Mouse (Mus musculus) urinary bladder, postnatal 4 days (tissue): ENCODE results near the gene 4430402I18Rik.
"Not testable (repeated sequence)": the region's sequence is repeated elsewhere in the genome, so short reads cannot be mapped to it uniquely, and the experiment has no call there.

Experiments
- DNase-seq, 2 experiments: peaks; one replicate each; pipeline ENCODE4 v3.0.0; 2021 to 2022; ENCODE audit warnings: low spot score in 2 of 2

Gene 4430402I18Rik

GRCm38 (mm10) chr19:28967652-28968051 lies at the start of gene 4430402I18Rik:
Gene 4430402I18Rik, minus strand, starts transcription at chr19:28967800.
- DNase-seq: no peak

- no peak for DNase-seq
Measured at GRCm38 (mm10) chr19:29016786-29017185, 49.2 kb upstream of the 4430402I18Rik start.

DNA sequence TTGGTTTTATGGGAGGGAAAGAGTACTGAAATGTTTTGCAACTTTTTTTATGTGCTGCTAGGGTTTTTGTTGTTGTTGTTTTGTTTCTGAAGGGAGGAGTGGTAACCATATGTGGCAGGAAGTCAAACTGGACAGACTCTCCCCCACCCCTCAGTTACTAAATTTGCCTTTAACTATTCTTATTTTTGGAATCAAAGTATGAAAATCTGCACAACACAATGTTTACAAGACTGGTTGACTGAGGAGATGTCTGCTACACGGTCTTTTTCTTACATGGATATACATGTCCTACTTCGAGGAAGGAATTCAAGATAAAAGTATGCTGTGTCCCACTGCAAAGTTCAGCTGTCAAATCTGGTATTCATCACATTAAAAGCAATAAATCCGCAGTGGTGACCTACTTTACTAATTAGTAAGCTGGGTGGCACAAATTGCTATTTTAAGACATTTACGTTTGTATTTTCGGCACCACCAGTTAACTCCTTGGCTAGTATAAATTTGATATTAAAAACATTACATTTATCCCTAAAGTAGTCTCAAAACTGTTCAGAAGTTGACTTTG lies 48.7 kb upstream of the 4430402I18Rik start:
- DNase-seq: no peak

DNA sequence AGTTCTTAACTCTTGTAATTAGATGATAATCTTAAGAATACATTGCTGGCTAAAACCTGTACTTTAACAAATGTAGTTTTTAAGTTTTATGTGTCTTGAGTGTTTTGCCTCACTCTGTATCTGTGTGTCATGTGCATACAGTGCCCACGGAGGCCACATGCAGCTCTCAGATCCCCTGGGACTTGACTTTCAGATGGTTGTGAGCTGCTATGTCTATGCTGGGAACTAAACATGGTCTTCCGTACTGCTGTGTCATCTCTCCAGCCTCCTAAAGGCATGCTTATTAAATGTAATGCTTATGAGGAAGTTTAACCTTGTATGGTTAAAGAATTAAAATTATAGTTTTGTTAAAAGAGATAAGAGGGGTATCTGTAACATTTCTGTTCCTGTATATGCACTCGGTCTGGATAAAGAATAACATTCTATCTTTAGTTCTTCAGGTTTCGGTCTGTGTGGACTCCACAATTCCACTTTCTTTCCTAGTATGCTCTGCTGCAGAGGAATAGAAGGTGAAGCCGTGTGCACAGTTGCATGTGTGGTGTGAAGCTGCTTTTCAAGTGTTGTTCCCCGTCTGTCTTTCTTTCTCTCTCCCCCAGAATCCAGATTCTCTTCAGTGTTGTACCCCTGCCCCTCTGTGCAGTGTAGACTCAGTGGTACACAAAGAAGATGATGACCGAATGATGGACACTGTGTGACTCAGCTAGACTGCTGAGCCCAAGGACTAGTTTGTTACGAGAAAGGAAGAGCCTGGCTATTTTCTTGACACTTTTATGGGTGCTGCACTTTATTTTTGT lies 48.0 kb upstream of the 4430402I18Rik start:
- no peak for DNase-seq

DNA sequence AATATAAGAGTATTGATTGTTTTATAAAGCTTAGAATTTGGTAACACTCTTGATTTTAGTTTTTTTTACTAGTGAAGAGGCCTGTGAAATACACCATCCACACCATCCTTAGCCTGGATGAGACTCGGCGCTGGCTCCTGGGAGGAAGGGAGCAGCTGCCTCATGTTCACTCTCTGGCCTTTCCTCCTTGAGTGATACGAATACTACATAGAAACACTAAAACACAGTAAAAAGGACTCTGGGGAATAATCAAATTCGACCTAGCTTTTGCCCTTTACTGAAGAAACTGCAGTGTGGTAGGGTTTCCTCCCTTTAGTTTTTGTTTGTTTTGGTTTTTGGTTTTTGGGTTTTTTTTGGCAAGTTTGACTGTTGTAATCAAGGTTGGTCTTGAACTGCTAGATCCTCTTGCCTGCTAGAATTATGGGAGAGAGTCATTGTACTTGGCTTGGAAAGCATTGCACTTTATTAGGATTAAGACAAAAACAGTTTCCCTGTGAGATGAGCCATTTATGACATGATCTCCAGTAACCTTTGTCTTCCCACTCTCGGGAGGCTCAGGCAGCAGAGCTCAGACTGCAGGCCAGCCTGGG lies 47.0 kb upstream of the 4430402I18Rik start:
- DNase-seq: no peak

DNA sequence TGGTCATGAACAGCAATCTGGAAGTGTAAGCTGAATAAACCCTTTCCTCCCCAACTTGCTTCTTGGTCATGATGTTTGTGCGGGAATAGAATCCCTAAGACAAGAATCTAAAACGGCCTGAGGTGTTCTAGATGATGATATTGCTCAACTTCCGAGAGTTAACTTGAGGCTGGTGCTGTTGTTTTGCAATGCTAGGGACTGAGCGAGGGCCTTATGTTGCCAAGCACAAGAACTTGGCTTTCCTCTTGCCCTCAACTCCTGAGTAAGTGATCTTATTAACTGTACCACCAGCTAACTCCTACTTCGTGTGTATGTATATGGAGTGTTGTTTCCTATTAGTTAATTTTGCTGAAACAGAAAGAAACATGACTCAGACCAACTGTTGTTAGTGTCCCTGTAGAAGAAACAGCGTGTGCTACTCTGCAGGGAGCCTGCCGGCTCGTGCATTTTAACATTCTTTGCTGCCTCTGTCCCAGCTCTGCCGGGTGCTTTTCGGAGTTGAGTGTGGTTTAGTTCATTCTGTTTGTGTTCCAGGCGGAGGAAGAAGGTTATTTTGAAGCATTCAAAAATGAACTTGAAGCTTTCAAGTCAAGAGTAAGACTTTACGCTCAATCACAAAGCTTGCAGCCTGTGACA lies 43.9 kb upstream of the 4430402I18Rik start:
- DNase-seq: no peak

GRCm38 (mm10) chr19:29009046-29009445 lies 41.4 kb upstream of the 4430402I18Rik start:
- DNase-seq: no peak

GRCm38 (mm10) chr19:29008069-29008706 lies 40.6 kb upstream of the 4430402I18Rik start:
- DNase-seq: no peak

DNA sequence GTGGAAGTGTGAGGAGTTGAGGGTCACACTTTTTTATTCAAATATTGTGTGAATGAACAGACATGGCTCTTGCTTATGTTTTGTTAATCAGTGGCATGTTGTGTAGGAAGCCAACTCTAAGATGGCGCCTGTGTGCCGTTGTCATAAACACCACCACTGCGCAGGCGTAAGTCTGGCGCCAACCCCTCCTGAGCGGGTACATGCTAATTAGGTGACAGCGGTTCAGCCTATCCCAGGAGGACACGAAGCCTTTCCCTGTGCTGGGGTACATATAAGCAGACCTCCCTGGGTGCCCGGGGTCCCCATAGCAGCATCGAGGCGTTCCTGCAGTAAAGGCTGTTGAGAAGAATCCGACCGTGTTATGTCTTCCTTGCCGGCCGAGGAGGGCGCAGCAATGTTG lies 32.7 kb upstream of the 4430402I18Rik start:
- DNase-seq: not testable (repeated sequence)

DNA sequence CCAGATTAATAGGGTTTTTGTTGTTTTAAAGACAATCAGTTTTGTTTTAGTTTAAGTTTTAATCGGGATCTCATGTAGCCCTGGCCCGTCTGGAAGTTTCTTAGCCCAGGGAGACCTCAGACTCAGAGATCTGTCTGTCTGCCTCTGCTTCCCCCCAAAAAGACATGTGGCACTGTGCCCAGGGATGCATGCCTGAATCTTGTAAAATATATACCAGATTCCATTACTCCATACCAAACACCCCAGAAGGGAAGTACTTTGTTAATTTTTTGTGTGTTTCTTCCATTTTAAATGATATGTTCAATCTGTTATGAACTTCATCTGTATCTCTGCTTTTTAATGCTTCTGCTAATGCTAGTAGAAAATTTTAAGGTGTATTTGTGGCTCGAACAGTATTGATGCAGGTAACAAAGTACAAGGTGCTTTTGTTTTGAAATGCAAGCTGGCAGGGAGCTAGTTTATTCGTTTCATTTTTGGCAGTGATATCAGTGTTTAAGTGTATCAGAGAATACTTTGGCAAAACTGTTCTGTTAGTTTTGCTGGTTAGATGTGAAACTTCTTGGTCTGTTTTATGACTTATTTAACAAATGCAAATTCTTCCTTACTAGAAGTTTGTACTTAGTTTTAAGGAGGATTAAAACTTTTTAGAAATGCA lies 30.5 kb upstream of the 4430402I18Rik start:
- DNase-seq: no peak

DNA sequence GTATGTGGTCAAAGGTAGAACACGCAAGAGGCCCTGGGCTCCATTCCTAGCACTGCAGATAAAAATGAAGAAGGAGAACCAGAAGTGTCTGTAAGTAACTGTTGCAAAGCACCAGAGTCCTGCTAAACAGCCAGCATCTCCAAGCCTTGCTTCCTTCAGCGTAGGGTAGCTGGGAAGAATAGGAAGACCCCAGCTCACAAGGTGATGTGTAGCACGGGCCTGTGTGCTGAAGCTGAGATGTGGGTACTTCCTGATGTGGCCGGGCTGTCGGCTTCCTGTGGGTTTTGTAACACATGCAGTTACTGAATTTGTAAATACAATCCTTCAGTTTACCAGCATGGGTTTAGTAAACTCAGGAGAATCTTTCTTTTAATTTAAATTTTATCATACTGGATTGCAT lies 27.8 kb upstream of the 4430402I18Rik start:
- no peak for DNase-seq

DNA sequence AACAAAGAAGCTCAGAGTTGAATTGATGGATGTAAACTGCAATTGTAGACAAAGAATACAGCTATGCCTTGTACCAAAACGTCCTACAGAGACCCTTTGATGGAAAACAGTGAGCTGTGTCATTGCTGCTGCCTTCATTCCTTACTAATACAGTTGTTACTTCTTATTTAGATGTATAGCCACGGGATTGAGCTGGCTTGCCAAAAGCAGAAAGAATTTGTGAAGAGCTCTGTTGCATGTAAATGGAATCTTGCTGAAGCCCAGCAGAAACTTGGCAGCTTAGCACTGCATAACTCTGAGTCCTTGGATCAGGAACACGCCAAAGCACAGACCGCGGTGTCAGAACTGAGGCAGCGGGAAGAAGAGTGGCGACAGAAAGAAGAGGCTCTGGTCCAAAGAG lies 27.3 kb upstream of the 4430402I18Rik start:
- DNase-seq: no peak

DNA sequence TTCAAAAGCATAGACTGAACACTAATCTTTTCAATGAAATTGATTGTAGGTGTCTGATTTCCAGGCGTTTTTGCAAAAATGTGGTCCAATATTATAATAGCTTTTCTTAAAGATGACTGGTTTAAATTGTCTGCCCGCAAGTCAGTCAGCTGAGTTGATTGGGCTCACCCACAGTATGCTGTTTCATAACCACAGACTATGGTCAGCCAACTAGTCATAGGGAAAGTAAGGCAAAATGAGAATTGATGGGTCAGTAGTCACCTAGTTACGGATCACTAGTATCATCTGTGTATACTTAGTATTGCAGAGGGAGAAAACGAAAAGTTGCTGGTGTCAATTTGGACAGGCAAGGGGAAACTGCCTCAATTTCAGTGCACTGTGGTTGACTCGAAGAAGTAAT lies 23.8 kb upstream of the 4430402I18Rik start:
- no peak for DNase-seq

DNA sequence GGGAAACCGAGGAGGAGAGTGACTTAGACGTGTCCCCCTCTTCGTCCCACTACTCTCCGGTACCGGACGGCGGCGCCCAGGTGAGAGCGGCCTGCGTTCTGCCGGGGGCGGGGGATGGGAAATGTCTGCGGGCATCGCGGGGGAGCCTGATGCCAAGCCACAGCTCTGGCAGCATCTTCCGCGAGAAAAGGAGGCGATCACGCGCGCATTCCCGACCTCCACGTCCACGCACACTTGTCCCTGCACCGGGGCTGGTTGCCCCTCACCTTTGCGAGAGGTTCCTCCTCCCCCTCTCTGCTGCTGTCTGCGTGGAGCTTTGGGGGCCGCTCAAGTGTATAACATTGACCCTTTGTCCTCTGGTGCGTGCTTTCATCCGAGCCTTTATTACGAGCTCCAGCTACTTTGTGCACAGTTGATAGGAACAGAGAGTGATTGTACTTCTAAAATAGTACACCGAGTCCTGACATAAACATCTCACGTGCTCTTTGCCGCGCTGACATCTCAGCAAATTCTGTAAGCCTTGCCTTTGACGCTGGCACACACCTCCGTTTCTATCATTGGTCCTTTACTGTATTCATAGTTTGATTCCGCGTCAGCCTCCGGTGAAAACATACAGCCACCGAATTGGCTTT lies 23.1 kb upstream of the 4430402I18Rik start:
- no peak for DNase-seq

DNA sequence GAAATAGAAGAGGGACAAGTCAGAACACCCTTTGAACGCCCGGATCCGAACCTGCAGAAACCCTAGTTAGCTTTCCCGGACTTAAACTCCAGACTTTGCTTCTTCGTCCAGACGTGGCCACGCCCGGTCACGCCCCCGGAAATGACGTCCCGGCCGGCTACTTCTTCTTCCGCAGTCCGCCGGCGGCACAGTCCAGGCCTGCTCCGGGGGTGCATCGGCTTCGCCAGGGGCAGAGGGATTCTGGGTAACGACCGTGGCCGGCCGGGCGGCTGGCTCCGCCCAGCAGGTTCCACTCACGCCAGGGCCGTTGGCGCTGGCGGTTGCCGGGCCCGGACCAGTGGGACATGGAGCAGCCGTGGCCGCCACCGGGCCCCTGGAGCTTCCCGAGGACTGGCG lies 22.6 kb upstream of the 4430402I18Rik start, which contains the start of gene Cdc37l1:
Gene Cdc37l1, plus strand, starts transcription at position 159 of the 396 bp plus-strand sequence.
- DNase-seq: peak; percentile 96 to 99

DNA sequence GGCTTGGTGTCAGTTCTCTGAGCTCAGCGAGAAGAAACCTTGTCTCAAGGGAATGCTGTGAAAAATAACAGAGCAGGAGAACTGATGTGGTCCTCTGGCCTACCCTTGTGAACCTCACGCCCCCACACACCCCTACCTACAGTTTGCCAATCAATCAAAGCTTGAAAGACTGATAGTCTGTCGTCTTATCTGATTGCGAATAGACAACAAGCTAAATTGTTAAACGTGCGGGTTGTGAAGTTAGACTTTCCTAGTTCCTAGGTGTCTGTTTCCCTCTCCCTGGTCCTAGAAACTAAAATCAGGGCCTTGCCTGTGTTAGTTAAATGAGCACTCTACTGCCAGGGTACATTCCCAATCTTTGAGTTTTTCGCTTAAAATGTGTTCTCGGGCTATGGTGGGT lies 21.9 kb upstream of the 4430402I18Rik start:
- DNase-seq: no peak

- no peak for DNase-seq
Measured at GRCm38 (mm10) chr19:28982617-28983016, 15.0 kb upstream of the 4430402I18Rik start.

DNA sequence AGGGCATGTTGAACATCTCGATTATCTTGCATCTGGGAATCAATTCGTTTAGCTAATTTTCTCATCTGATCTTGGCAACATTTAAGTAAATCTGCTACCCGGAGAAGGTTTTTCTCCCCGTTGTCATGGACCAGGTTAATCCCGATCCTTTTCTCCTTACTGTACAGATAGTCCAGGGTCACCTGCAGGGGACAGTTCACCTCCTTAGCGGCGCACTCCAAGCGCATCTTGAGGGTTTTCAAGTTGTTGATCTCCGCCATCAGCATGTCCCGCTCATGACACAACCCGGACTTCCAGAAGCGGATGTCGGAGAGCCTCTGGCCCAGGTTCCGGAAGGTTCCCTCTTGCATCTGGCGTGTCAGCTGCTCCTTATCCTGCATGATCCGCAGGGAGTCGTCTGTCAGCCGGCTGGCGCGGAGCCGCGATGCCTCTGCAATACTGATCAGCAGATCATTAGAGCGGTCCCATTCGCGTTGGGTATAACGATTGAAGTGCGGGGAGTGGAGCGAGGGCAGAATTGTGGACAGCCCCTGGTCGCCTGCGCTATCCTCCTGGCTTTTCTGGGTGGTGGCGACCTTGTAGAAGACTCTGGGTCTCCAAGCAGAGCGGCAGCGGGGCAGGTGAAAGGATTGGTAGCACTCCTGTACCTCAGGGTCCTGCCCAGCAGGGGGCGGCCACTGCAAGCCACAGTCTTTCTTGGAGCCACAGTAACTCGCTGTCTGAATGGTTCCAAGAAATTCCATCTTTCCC lies 7.4 kb upstream of the 4430402I18Rik start:
- DNase-seq: peak; percentile 57 to 73

DNA sequence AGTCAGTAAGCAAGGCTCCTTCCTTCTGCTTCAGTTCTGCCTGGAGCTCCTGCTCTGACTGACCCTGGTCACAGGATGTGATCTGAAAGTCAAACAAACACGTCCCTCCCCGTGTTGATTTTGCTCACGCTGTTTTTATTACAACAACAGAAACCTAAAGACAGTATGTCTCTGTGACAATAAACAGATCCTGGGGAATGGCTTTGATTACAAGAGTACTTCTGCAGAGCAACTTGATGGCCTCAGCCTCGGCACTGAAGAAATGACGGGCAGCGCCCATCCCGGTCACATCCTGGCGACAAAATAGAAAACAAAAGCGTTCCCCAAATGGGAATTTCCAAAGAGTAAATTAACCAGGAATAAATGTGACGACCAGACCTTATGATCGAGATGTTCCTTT lies 2.7 kb upstream of the 4430402I18Rik start:
- no peak for DNase-seq

DNA sequence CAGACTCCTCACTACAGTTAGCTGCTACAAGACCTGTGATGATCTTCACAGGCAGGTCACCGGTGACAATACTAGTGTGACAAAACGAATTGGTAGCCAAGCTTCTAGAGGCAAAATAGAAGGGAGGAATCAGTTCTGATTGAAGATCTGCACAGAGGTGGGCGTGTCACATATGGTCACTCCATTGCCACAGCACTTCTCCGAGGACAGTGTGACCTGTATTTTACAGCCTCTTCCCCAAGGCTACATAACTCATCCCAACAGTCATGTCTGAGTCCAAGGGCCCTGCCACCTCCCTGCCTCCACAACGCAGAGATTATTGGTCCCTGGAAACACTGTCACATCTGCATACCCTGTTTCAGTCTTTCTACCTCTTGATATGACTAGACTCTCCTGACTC lies 1.6 kb upstream of the 4430402I18Rik start:
- no peak for DNase-seq
